Mouse (Mus musculus) midbrain, embryonic 11.5 days (tissue): Measurements from ENCODE around the gene B4galnt3. TPM values are rescaled to one million over a fixed set of nuclear protein-coding genes. Genes with fewer than 3 reads are reported as not detected.

Source experiments
- ATAC-seq: fragments of 200-750 bp; cut with Nextera tagmentation; 2 replicates; pipeline ENCODE4 v1.8.0; 2017; ENCODE audit warnings: moderate TSS enrichment, moderate library complexity; ENCODE audit not compliant: low FRiP score
- DNase-seq: peaks from one replicate; pipeline ENCODE4 v3.0.0; 2015; ENCODE audit warnings: low spot score; ENCODE audit errors: missing footprints
- H3K27ac ChIP-seq: fragments of 300-500 bp; sonication (generic); 2 replicates; pipeline ENCODE4 v1.5.1; 2014; ENCODE audit warnings: low read depth, low read length
- H3K27me3 ChIP-seq: fragments of 300-500 bp; sonication (generic); 2 replicates; pipeline ENCODE4 v1.6.1; 2014; ENCODE audit warnings: mild to moderate bottlenecking, low read length, moderate library complexity, mixed read lengths; ENCODE audit not compliant: control insufficient read depth, insufficient read depth
- H3K36me3 ChIP-seq: fragments of 300-500 bp; sonication (generic); 2 replicates; pipeline ENCODE4 v1.6.1; 2014; ENCODE audit warnings: mild to moderate bottlenecking, low read length, moderate library complexity, mixed read lengths; ENCODE audit not compliant: control insufficient read depth, insufficient read depth
- H3K4me1 ChIP-seq: fragments of 300-500 bp; sonication (generic); 2 replicates; pipeline ENCODE4 v1.6.1; 2014; ENCODE audit warnings: low read length; ENCODE audit not compliant: control insufficient read depth, insufficient read depth
- H3K4me2 ChIP-seq: fragments of 300-500 bp; sonication (generic); 2 replicates; pipeline ENCODE4 v1.6.1; 2014; ENCODE audit warnings: mild to moderate bottlenecking, moderate library complexity
- H3K4me3 ChIP-seq: fragments of 300-500 bp; sonication (generic); 2 replicates; pipeline ENCODE4 v1.5.1; 2014; ENCODE audit warnings: low read depth, low read length
- H3K9ac ChIP-seq: fragments of 300-500 bp; sonication (generic); 2 replicates; pipeline ENCODE4 v1.6.1; 2014; ENCODE audit warnings: low read length
- H3K9me3 ChIP-seq: fragments of 300-500 bp; sonication (generic); 2 replicates; pipeline ENCODE4 v1.6.1; 2016; ENCODE audit warnings: low read length; ENCODE audit not compliant: control insufficient read depth
- WGBS: fragments of 180-500 bp; shearing (Covaris S2); extraction: QIAGEN DNeasy Blood & Tissue Kit; methylation state at CpG from one replicate; pipeline ENCODE4 v1.1.7; 2014; 5-methylcytosine and 5-hydroxymethylcytosine counted together
- polyA plus RNA-seq: library from polyadenylated mRNA; unstranded; fragments of >200 nt; fragmentation: Nextera tagmentation; extraction: Ambion mirVana; gene quantifications from 2 replicates; pipeline ENCODE4 v1.2.1, GENCODE M21; 2014

The B4galnt3 gene
- polyA plus RNA-seq, 1 experiment from 2014 or later = 0.14 TPM

DNA sequence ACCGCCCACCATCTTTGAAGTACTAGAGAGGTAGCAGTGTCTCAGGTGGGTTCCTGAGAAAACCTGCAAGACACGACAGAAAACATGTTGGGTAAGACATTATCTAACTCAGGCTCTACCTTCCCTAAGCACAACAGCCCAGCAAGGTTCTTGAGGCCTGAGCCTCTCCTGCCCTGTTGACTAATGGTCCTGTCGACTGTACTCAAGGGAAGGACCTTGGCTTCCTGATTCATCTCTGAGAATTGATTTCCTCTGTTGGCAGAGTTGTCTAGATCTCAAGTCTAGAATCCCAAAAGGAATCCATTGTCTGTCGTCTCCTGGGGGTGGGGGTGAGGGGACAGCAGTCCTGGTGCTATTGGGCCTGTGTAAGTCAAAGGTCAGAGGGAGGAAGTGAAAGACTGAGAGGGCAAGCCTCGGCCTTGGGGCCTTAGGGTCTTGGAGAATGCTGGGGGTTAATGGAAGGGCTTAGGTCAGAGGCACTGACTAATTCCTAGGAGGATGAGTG is 37.9 kb downstream of the B4galnt3 start:
- Histone ChIP-seq H3K27ac (no peak overlapping the region), H3K4me2 (no peak overlapping the region), H3K36me3 (no peaks in the 10 kb centered on the region), H3K9ac (no peak overlapping the region), H3K4me3 (no peak overlapping the region), H3K4me1 (no peaks in the 10 kb centered on the region), H3K27me3 (no peaks in the 10 kb centered on the region), H3K9me3 (no peaks in the 10 kb centered on the region)
- ATAC-seq (no peak), DNase-seq (no peak)
- 71% methylated on average over 5 of the region's 5 CpGs for WGBS

DNA sequence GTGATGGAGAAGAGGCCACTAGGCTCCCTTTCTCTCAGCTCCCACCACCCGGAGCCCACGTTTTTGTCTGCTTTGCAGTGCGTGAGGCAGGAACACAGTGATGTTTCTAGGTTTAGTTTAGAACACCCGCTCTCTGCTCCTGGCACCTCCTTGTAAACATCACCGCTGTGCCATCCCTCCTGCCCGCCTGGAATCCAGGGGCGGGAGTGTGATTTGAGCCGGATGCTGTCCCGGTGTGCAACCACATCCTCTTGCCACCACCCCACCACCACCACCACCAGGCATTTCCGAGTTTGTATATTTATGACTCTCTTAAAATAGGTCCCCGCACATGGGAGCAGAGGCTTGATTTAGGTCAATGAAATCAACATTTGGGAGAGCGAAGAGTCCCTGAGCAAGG is 38.7 kb downstream of the B4galnt3 start:
- 89% methylated on average over 12 of the region's 12 CpGs for WGBS

DNA sequence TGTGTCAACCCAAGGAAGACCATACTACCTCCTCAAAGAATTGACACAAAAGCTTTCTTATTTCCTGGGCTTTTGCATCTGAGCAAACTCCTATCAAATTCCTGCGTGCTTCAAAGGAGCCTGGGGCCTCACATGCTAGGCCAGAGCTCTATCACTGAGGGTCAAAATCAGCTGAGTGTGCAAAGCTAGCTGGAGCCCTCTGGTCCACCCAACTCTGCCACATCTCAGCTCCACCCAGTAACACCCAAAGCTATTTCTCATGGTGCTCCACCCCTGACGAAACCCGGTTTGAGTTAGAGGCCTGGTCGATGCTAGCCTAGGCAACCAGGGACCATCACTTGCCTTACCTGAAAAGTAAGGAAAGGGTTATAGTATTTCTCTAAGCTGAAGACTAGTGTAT is 39.2 kb downstream of the B4galnt3 start:
- 76% methylated on average over 4 of the region's 4 CpGs for WGBS
- H3K27ac ChIP-seq = no peak overlapping the region
- DNase-seq (no peak), ATAC-seq (no peak)
- H3K27me3 ChIP-seq = no peaks in the 10 kb centered on the region
- H3K9me3 ChIP-seq = no peaks in the 10 kb centered on the region
- no peaks in the 10 kb centered on the region for H3K4me1 ChIP-seq
- no peak overlapping the region for H3K4me3 ChIP-seq
- H3K4me2 ChIP-seq = no peak overlapping the region
- no peak overlapping the region for H3K9ac ChIP-seq
- H3K36me3 ChIP-seq = no peaks in the 10 kb centered on the region

More for the DNA sequence above, 38.7 kb downstream of the B4galnt3 start:
- Histone ChIP-seq H3K27ac (no peak overlapping the region), H3K27me3 (no peaks in the 10 kb centered on the region), H3K9me3 (no peaks in the 10 kb centered on the region), H3K4me3 (no peak overlapping the region), H3K4me2 (no peak overlapping the region), H3K4me1 (no peaks in the 10 kb centered on the region), H3K9ac (no peak overlapping the region), H3K36me3 (no peaks in the 10 kb centered on the region)
- DNase-seq = no peak
- no peak for ATAC-seq

DNA sequence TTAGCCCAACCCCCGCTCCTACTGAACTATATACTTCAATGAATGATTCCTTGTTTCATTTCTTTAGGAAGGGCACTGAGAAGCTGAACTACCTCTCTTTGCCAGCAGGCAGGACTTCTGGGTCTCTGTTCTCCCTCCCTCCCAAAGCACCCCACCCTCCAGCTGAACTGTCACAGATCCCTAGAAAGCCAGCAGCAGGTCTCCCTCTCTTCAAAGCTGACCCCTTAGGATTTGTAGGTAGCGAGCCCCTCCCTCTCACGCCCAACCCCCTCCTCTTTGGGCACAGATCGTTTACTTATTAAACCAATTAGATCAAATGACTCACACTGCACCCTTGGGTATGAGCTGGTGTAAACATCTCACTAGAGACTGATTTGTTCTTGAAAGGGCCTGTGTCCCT is 39.7 kb downstream of the B4galnt3 start:
- Histone ChIP-seq H3K27ac (no peak overlapping the region), H3K4me2 (no peak overlapping the region), H3K36me3 (no peaks in the 10 kb centered on the region), H3K4me1 (no peaks in the 10 kb centered on the region), H3K9ac (no peak overlapping the region), H3K27me3 (no peaks in the 10 kb centered on the region), H3K4me3 (no peak overlapping the region), H3K9me3 (no peaks in the 10 kb centered on the region)
- ATAC-seq (no peak), DNase-seq (no peak)
- 61% methylated on average over 4 of the region's 4 CpGs for WGBS

DNA sequence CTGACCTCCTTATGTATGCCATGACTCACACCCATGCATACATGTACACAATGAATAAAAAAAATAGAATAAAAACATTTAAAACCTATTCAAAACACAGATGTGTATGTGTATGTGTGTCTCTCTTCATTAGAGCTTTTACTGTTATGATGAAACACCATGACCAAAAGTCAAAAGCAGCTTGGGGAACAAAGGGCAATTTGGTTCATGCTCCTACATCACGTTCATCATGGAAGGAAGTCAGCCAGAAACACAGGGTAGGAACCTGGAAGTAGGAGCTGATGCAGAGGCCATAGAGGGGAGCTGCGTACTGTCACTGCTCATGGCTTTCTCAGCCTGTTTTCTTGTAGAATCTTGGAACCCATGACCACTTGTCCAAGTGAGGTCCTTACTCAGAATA is 41.6 kb downstream of the B4galnt3 start:
- no peaks in the 10 kb centered on the region for H3K36me3 ChIP-seq
- no peak for ATAC-seq
- no peak for DNase-seq
- no peak overlapping the region for H3K4me2 ChIP-seq
- no peaks in the 10 kb centered on the region for H3K27me3 ChIP-seq
- H3K9me3 ChIP-seq = no peaks in the 10 kb centered on the region
- 88% methylated on average over 2 of the region's 2 CpGs for whole genome bisulfite sequencing
- H3K27ac ChIP-seq = no peak overlapping the region
- H3K9ac ChIP-seq = no peak overlapping the region
- no peaks in the 10 kb centered on the region for H3K4me1 ChIP-seq
- no peak overlapping the region for H3K4me3 ChIP-seq

DNA sequence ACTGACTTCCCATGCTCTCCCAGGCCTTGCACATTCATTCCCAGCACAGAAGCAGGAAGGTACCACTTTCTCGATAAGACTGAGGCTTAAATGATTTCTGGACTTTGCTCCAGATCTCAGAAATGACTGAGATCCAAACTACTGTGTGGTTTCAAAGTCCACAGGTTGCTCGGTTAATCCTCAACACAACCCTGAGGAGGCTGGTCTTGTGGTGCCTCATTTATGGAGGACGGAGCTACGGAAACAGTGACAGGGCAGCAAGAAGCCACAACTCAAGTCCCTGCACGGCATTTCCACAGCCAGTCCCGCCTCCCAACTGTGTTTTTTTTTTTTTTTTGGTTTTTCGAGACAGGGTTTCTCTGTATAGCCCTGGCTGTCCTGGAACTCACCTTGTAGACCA is 43.3 kb downstream of the B4galnt3 start:
- no peaks in the 10 kb centered on the region for H3K4me1 ChIP-seq
- no peaks in the 10 kb centered on the region for H3K9me3 ChIP-seq
- no peaks in the 10 kb centered on the region for H3K27me3 ChIP-seq
- DNase-seq (no peak), ATAC-seq (no peak)
- no peak overlapping the region for H3K4me3 ChIP-seq
- H3K36me3 ChIP-seq = no peaks in the 10 kb centered on the region
- H3K27ac ChIP-seq = no peak overlapping the region
- H3K9ac ChIP-seq = no peak overlapping the region
- WGBS = 90% methylated on average over 7 of the region's 7 CpGs
- H3K4me2 ChIP-seq = no peak overlapping the region

DNA sequence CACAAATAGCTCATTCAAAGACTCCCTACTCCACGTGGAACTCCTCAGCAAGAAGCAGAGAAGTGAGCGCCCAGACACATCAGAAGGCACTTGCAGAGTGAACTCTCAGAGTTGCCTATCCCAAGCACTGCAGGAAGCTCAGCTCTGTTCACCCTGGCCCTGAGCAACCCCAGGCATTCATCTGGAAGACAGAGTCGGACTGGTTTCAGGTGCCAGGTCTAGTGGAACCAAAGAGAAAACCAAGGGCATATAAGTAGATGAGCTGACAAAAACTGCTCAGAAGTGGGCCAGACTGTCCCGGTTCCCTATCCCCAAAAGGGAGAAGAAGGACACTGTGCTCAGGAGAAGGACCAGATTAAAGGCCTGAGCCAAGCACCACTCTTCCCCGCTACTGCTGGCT is 44.5 kb downstream of the B4galnt3 start:
- Histone ChIP-seq H3K4me3 (no peak overlapping the region), H3K9me3 (no peaks in the 10 kb centered on the region), H3K27ac (no peak overlapping the region), H3K4me2 (no peak overlapping the region), H3K4me1 (no peaks in the 10 kb centered on the region), H3K9ac (no peak overlapping the region), H3K27me3 (no peaks in the 10 kb centered on the region), H3K36me3 (no peaks in the 10 kb centered on the region)
- DNase-seq (no peak), ATAC-seq (no peak)
- WGBS = 80% methylated on average over 5 of the region's 5 CpGs

DNA sequence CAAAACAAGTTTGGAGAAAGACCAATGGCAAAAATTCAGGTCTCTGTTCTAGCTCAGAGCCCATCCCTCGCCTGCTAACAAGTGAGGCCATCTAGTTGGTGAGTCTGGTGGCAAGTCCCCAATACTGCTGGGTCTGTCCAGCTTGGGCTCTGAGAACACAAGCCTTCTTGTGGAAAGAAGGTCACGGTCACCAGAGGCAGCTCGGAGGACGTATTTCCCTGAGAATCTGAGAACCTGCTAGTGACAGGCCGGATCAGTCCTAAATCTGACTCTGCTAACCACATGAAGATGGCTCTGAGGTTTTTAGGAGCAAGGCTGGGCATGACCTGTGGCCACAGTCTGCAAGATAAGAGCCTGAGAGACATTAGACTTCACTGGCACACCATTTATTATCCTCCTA is 47.7 kb downstream of the B4galnt3 start:
- Histone ChIP-seq H3K9ac (no peak overlapping the region), H3K27ac (no peak overlapping the region), H3K9me3 (no peaks in the 10 kb centered on the region), H3K4me1 (no peaks in the 10 kb centered on the region), H3K27me3 (no peaks in the 10 kb centered on the region), H3K36me3 (no peaks in the 10 kb centered on the region), H3K4me3 (no peak overlapping the region), H3K4me2 (no peak overlapping the region)
- WGBS = 88% methylated on average over 5 of the region's 5 CpGs
- DNase-seq (no peak), ATAC-seq (no peak)

DNA sequence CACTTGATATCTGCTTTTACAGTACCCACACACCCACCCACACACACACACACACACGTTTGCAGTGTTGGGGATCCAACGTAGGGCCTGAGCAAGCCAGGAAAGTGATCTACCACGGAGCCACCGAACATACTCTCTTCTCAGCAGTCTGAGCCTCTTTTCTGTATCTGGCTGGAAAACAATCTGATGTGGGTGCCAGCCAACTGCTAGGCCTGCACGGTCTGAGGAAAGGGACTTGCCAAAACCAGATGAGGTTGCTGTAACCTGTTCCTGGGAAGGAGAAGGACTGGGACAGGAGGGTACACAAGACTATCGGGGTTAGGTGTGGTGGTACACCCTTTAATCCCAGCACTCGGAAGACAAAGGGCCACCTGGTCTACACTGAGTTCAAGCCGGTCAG is 51.1 kb downstream of the B4galnt3 start:
- Histone ChIP-seq H3K36me3 (no peaks in the 10 kb centered on the region), H3K9me3 (no peaks in the 10 kb centered on the region), H3K27me3 (no peaks in the 10 kb centered on the region), H3K4me1 (no peaks in the 10 kb centered on the region), H3K4me3 (no peak overlapping the region), H3K4me2 (no peak overlapping the region), H3K9ac (no peak overlapping the region), H3K27ac (no peak overlapping the region)
- DNase-seq (no peak), ATAC-seq (no peak)
- WGBS = 81% methylated on average over 8 of the region's 8 CpGs

DNA sequence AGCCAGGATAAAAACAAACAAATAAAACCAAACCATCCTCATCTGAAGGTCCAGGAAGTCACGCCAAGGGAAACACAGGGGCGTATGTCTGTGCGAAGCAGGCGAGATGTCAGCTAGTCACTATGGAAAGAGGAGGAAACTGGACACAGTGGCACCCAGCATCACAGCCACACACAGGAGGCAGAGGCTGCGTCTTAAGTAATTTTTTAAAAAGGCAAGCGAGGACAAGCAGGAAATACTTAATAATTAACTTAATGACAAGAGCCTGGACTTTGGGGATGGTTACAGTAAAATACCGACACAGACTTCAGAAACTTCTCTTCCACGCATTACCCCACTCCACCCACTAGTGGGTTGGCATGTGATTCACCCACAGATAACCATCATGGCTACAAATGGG is 51.8 kb downstream of the B4galnt3 start:
- WGBS = 87% methylated on average over 8 of the region's 8 CpGs
- H3K9ac ChIP-seq = no peak overlapping the region
- H3K9me3 ChIP-seq = no peaks in the 10 kb centered on the region
- no peaks in the 10 kb centered on the region for H3K27me3 ChIP-seq
- H3K27ac ChIP-seq = no peak overlapping the region
- H3K4me1 ChIP-seq = no peaks in the 10 kb centered on the region
- DNase-seq (no peak), ATAC-seq (no peak)
- no peaks in the 10 kb centered on the region for H3K36me3 ChIP-seq
- no peak overlapping the region for H3K4me3 ChIP-seq
- H3K4me2 ChIP-seq = no peak overlapping the region
